Comparison of ENCODE assay signal across 11 mouse cellular contexts in the genomic region with DNA sequence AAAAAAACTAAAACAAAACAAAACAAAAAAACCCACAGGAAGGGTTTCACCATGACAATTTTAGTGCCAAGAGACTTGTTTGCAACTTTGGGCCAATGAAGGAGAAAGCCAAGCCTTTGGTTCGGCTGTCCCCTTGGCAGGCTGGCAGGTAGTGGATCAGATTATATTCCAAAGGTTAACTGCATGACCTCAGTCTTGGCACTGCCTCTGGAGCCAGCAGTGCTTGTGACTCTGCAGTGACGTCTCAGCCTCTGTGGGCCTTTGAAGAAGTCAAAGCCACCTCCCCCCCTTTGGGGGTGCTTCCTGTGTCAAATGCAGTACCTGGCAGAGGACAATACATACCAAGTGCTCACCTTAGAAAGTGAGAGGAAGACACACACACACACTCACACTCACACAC. TPM values are rescaled to one million over a fixed set of nuclear protein-coding genes. Genes with fewer than 3 reads are reported as not detected.
DNase-seq lines count a peak whose midpoint lies in the region; TF ChIP-seq lines count a peak whose summit lies in the region.
"Had no signal": no experiment of that assay in that cellular context is flagged by ENCODE, and none has a peak within 500 bp of the region (broad histone marks: within the 10 kb centered on the region; RNA-seq: fewer than 3 reads in every experiment).

No protein-coding gene starts in this region.

- no peaks in the 10 kb centered on the region for H3K36me3 ChIP-seq in forebrain, embryonic 10.5 days (replicated peaks)
- H3K36me3 ChIP-seq: hindbrain, embryonic 15.5 days; stomach, embryonic 15.5 days had no signal

- 61% methylated on average over 2 of the region's 2 CpGs for WGBS in forebrain, embryonic 10.5 days

- DNase-seq in layer of hippocampus, adult 2 months (ENCODE audit: low spot score in 2 of 2), result no peak
- no peak for DNase-seq in layer of hippocampus, postnatal 14 days (ENCODE audit: low spot score in 2 of 2)
- DNase-seq in cerebellum, postnatal 10 days, result peak; percentile 50 to 51
- DNase-seq in kidney, postnatal 10 days, result peak; percentile 67
- peak; percentile 65 for DNase-seq in thymus, postnatal 0 days (ENCODE audit: low spot score)
- no peak for DNase-seq in layer of hippocampus, adult 8-10 months (ENCODE audit: low spot score in 2 of 2)
- no peak for DNase-seq in left cerebral cortex, postnatal 14 days (ENCODE audit: low spot score in 2 of 2)
- no peak for DNase-seq in forebrain, embryonic 10.5 days (ENCODE audit: extremely low spot score, low spot score)

- H3K9me3 ChIP-seq in forebrain, embryonic 10.5 days, result no peaks in the 10 kb centered on the region
- H3K9me3 ChIP-seq: hindbrain, embryonic 15.5 days; stomach, embryonic 15.5 days had no signal

- H3K27me3 ChIP-seq in forebrain, embryonic 10.5 days (ENCODE audit: poor library complexity, severe bottlenecking), result no peaks in the 10 kb centered on the region
- H3K27me3 ChIP-seq: hindbrain, embryonic 15.5 days; stomach, embryonic 15.5 days had no signal

- no peak overlapping the region for H3K4me3 ChIP-seq in layer of hippocampus, adult 2 months
- H3K4me3 ChIP-seq in forebrain, embryonic 10.5 days, result no peak overlapping the region
- H3K4me3 ChIP-seq: hindbrain, embryonic 15.5 days; megakaryocyte, embryonic 14.5 days; stomach, embryonic 15.5 days had no signal

- H3K27ac ChIP-seq in layer of hippocampus, adult 2 months, result peak overlapping the region; percentile 66; the same call in 1 of the 2 replicates
- H3K27ac ChIP-seq in forebrain, embryonic 10.5 days, result no peak overlapping the region
- H3K27ac ChIP-seq: hindbrain, embryonic 15.5 days; stomach, embryonic 15.5 days had no signal

- intact Hi-C loops in left cerebral cortex, postnatal 14 days (cut with DNase I), result no loop called here

- no peak for TF ChIP-seq CTCF in layer of hippocampus, adult 2 months (conservative IDR thresholded peaks at IDR 0.05)

- H3K4me1 ChIP-seq in forebrain, embryonic 10.5 days, result peaks cover 35% of the 10 kb centered on the region

RNA-seq across cellular contexts. Expression of a gene that starts 20.6 kb away (rescaled TPM):
- total RNA-seq in layer of hippocampus, adult 2 months (2021), result 100 to 1,000 TPM; 131 to 133 TPM
- 100 to 1,000 TPM in 1 of 2 experiments, 10 to 100 TPM in 1; 99.1 to 100 TPM for total RNA-seq in layer of hippocampus, postnatal 14 days (2021)
- 10.3 and 11.9 TPM in 2 replicates for polyA plus RNA-seq in thymus, postnatal 0 days (2015; fragmentation: Nextera tagmentation; extraction: Ambion mirVana)
- total RNA-seq in layer of hippocampus, adult 8-10 months (2022), result 100 to 1,000 TPM; 109 to 143 (median 128) TPM
- 10 to 100 TPM; 91.6 to 95.2 TPM for total RNA-seq in left cerebral cortex, postnatal 14 days (2021)
- 10.5 and 11.5 TPM in 2 replicates for polyA plus RNA-seq in forebrain, embryonic 10.5 days (2016; fragmentation: Nextera tagmentation; extraction: Ambion mirVana)

Comparison
In these comparisons a context has a peak if more than half of its experiments do, and no peak if none do; other contexts are left out.
1. DNase-seq: peak in cerebellum, postnatal 10 days (2 of 2), kidney, postnatal 10 days (single experiment) and thymus, postnatal 0 days (single experiment); none in layer of hippocampus, adult 2 months (0 of 2), layer of hippocampus, postnatal 14 days (0 of 2), layer of hippocampus, adult 8-10 months (0 of 2), left cerebral cortex, postnatal 14 days (0 of 2) and forebrain, embryonic 10.5 days (single experiment).